Mouse (Mus musculus) layer of hippocampus, adult 9-11 months (tissue): Measurements from ENCODE around the gene Srp9.

Experiments
- DNase-seq: peaks from one replicate; pipeline ENCODE4 v3.0.0; 2022

Gene Srp9

DNA sequence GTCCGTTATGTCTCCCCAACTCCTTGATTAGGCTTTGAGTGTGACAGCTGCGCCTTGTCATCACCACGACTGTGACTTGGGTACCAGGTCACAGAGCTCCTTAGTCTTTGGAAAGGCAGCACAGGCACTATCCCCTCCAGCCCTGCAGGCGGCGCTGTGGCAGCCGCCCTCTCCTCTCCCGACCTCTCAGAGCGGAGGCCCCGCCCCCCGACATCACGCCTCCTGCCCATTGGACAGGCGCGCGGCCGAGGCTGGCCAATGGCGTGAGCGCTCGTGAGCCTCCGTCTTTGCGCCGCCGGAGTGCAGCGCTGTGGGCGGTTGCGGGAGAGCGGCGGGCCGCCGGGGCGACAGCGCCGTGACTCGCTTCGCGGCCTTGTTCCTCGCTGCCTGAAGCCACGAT lies at the start of gene Srp9:
Gene Srp9, plus strand, starts transcription at position 232 of the 400 bp plus-strand sequence.
- peak; percentile 98 for DNase-seq

DNA sequence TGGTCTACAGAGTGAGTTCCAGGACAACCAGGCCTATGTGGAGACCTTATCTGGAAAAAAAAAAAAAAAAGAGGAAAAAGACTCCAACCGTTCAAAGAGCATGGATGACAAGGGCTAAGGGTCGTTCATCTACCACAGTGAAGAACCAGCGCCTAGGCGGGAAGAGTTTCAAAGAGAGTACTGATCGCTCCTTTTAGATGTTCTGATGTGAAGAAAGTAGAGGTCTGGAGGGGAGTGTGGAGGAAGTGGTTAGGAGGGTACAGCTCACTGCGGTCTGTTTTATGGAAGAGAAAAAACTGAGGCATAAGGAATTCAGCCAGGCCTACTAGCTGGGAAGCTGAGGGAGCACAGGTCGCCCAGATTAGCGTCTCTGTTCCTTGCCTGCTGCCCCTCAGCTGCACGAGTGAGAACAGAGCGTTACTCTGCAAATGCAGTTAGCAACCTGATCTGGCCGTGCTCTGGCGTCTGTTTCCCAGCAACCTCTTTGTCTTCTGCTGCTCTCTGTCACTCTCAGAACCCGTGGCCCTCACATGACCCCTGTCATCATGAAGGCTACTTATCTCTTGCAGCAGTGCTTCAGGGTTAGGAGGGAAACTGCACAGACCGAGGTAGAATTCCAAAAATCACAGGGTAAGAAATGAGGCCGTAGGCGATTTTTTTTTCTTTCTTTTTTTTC lies 42.7 kb upstream of the Srp9 start:
- no peak for DNase-seq

DNA sequence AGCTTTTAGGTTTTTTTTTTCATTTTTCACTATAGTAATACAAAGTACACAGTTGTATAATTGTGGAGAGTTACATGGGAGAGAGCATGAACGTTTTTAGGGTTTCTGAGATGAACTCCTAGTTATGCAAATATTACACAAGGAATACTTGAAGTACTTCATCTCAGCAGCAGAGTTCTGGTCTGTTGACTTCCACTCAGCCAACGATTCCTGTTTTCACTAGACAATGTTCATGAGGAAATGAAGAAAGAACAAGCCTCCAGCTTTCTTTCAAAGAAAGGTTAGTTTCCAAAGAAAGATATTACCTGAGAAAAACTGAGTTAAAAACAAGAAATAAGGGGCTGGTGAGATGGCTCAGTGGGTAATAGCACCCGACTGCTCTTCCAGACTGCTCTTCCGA lies 41.1 kb upstream of the Srp9 start:
- DNase-seq = no peak

DNA sequence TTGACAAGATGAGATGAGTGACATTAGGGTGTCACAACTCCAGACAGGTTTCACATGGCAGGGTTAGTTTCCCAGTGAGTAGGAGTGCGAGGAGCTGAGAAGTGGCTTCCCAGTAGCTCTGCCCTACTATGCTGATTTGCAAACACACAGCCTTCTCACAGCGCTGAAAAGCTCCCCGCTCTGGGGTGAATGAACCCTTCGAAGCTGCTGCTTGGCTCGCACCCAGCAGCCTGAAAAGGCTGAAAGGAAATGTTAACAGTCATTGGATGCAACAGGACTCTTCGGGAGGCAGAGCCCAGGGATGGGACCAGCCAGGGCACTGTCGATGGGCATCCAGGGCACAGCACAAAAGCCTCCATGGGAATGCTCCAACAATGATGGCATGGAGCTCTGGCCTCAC lies 37.8 kb upstream of the Srp9 start:
- peak; percentile 73 for DNase-seq

DNA sequence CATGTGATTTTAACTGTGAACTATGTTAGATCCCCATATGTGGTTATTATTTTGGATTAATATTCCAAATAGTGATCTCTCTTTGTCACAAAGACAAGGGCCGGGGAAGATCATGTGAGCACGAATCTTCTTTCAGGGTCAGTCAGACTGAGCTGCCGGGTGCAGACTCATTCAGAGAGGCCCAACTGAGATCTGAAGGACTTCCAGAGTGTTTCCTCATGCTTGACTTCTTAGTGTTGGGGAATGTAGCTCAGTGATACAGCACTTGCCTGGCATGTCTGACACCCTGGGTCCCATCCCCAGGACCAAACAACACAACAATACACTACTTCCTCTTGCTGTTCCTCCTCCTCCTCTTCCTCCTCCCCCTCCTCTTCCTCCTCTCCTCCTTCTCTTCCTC lies 37.2 kb upstream of the Srp9 start:
- no peak for DNase-seq

DNA sequence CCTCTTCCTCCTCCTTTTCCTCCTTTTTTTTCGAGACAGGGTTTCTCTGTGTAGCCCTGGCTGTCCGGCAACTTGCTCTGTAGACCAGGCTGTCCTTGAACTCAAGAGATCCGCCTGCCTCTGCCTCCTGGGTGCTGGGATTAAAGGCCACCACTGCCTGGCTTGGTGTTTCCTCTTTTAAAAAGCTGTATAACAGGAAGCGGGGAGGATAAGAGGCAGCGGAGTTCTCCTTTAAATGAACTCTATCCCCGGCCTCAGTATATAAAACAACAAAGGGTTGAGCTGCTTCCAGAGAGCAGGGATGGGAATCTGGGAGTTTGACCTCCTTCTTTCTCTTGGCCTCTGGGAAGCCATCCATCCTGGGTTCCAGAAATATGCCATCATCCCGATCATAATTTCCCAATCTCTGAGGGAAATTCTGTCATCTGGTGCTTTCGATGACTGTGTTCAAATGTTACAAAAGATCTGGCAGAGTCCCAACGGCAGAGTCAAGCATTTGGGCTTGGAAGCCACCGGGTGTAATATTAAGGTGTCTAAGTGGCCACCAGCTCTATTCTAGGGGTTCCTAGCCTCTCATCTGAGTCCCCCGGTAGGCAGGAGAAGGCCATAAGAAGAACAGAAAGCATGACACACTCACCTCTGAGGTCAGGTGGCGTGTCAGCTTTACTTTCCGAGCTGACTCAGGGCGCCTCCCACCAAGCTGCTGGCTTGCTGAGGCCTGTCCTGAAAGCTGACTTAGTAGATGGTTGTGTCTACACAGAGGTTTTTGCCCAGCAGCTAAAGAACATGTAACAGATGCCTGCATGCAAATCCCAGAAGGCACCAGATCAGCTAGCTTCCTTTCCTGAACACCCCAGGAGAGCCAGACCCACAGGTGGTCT lies 36.5 kb upstream of the Srp9 start:
- DNase-seq = peak; percentile 29

DNA sequence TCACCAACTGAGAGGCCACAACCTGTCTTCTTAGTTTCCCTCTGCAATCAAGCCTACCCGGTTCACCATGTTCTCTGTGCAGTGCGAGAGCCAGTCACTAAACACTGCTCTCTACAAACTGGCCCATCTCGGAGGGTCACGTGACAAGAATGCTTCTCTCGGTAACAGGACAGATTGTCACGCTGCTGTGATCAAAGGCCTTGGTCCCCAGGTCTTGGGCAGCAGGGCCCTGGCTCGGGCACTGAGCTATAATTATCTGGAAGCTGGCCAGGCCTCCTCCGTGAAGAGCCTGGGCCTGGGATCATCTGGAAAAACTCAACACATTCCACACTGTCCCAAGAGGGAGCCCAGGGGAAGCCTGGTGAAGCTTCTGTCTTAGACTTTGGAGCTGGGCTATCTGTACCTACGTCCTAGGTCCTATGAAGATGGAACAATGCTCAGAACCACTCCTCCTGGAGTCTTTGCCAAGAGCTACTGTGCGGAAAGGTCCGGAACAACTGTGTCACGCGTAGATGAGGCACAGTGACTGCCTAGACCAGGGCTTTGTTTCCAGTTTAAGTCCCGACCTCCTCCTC lies 35.6 kb upstream of the Srp9 start:
- no peak for DNase-seq

DNA sequence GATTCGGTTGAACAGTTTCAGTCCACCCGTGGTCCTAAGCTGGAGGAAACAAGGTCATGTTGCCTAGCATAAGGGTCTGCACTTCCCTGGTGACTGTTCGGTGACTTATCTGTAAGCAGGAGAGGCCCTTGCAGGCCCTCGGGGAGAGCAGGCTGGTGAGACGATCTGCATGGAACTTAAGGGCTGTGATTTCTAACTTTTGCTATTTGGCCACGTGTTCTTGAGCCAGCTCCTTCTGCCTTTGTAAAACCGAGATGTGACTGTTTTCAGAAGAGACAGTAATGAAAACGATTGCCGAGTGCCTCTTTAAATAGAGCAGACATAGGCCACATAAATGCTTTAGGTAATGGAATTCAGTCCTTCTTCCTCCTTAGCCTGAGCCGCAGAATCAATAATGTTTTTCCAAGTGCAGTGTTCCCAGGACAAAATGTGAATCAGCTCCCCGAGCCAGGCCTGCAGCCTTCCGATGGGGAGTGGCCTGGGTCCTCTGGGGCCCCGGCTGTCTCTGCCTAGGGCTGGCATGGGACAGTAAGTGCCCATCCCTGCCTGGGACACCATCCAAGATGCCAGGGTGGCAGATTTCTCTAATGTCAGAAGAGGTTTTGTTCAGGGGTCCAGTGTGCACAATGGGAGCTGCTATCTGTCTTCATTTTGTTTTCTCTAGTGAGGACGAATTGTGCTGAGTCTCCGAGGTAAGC lies 34.8 kb upstream of the Srp9 start:
- no peak for DNase-seq

DNA sequence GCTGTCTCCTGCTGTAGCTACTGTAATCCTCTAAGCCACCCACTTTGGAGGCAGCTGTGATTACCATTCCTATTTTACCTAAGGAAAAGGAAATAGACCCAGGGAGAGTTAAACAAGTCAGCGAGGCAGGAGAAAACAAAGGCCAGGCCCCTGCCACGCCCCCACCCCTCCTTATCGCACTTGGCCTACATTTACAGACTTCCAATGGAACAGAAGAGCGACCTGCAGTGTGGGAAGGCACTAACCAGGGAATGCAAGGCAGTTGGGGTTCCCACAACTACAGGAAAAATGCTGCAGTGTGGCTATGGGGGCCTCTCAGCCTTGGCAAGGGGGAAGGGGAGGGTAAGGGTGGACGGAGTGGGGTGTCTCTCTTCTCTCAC lies 34.2 kb upstream of the Srp9 start:
- no peak for DNase-seq

DNA sequence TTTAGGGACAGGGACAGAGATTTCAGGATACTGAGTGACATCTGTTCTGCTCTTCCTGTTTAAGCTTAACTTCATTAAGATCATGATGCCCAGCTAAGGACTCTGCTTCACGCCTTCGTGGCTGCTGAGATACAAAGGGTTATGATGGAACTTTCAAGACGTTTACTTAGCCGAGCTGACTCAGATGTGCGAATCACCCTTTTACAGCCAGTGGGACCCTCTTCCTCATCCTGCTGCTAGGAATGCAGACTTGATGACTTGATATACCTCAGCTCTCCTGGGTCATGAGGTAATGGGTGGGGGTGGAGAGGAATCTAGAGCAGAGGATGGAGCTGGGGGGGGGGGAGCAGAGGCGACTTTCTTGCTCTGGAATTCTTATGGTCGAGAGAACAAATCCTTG lies 33.3 kb upstream of the Srp9 start:
- DNase-seq = no peak

DNA sequence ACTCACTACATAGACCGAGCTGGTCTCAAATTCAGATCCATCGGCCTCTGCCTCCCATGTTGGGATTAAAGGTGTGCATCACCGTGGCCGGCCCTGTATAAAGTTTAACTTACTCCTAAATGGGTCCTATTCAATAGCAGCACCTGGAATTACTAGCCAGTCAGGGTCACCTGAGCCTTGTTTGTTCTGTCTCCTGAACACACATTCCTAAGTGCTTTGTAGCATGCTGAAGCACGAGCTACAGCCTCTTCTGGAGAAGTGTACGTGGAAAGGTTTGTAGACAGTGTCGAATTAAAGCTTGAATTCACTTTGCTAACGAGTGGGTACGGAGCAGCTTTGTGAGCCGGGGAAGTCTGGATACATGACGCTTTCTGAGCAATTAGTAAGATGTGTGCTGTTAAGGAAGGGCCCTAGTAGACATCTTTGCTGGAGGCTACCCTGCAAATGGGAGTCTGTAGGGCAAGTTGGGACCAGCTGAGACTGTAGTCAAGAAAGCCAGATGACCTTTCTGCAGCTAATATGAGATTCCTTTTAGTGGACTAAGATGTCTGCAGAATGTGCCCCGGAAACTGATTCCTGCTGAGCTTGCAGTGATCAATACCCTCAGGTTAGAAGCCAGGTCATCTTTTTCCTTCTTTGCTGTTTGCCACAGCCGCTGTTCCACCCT lies 32.7 kb upstream of the Srp9 start:
- DNase-seq = no peak

DNA sequence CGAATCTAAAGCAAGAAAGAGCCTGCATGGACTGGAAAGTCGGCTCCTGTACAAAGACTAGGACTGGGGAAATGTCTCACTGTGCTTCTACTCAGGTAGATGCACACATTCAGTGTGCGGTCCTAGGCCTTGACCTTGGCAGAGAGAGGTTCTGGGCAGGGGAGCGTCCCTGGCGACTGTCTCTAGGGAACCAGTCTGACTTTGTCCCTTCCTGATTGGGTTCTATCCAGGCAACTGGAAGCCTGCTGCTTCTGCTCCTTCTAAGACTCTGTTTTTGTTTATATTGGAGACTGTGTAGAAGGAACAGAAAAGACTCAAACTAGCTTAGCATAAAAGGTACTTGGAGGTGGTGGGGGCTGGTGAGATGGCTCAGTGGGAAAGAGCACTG lies 32.1 kb upstream of the Srp9 start:
- no peak for DNase-seq

DNA sequence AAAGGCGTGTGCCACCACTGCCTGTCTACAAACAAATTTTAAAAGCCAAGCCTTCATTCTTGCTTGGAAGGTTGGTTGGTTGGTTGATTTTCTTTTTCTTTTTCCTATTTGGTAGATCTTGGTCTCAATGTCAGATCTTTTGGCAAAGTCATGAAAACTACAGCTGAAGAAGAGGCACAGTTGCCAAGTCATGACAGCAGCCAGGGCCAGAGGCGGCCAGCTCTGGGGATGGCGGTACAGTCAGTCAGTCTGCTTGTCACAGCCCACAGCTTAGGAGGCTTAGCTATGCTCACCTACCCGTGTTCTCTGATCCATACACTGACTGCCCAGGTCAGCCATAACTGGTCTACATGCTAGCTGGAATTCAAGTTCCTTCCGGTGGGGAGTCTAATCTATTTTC lies 31.1 kb upstream of the Srp9 start:
- DNase-seq = no peak

DNA sequence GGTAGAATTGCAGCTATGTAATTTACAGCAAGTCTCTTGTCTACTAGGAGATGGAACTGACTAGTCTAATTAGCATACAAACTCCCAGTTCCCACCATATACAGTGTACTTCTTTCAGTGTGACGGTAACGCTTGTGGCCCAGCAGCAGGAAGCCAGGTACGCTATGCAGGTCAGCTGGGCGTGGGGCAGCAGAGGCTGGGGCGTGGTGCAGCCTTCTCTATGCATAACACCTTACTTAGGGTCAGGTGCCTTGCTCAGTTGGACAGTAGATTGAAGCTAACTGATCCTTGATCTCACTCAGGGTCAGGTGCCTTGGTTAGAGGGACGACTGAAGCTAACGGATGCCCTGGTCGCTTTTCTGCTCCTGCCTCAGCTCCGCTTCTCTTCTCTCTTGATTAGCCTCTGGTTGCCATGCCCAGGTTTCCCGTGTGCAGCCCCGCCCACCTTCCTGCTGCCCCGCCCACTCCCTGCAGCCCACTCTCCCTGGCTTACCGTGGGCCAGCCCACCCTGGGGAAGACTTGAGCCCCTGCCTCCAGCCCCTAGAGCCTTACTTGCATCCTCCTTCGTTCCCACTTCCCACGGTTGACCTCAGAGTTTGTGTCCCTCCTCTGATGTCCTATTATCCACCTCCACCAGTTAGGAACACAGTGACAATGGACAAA lies 29.9 kb upstream of the Srp9 start:
- DNase-seq = no peak

DNA sequence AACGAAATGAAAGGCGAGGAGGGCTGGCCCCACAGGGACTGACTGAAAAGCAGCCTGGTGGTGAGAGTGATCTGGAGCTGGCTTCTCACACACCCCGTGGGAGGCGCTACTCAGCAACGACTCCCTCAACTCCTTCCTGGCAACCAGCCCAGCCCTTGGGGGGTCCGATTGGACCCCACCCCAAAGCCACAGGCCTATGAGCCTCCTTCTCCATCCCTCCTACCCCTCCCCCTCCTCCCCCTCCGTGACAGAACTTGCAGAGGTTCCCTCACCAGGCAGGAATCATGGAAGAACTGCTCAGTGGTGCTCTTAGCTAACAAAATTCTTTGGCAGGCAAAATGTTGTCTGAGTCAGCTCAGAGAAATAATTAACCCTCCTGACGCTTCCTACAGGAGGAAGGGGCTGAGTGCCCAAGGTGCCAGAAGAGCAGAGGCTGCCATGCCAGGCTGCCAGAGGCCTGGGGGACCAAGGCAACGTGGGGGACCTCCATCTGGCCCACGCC lies 29.2 kb upstream of the Srp9 start:
- DNase-seq = no peak

DNA sequence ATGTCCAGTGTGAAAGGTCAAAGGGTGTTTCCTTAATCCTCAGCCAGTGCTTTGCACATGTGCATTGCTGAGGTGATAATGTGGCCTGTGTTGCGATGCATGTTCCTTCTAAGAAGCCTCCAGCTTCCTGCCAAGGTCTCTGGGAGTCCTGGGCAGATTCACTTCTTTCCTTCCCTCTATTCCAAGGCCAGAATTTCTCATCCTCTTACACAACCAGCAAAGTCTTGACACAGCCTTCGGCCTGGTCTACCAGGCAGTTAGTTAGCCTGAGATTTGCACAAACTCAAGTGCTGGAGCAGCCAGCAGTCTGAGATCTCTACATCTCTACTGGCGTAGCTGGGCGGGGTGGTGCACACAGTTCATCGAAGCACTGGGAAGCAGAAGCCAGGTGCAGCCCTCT lies 27.8 kb upstream of the Srp9 start:
- DNase-seq = no peak

DNA sequence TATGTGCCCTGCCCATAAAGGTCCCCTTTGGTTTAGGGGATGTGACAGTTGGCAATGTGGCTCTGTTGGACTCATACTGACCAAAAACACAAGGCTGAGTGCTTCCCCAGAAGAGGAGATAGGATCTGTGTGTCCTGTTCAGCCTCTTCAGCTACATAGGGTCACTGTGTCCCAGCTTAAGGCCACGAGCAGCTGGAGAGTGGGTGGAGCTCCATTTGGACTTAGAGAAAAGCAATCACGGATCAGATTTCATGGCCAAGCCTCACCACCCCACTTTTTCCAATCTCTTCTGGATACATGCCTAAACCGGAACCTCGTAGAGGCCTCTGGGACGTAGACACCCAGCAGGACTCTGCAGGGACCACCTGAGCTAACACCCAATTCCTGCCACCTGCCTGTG lies 25.5 kb upstream of the Srp9 start:
- no peak for DNase-seq

DNA sequence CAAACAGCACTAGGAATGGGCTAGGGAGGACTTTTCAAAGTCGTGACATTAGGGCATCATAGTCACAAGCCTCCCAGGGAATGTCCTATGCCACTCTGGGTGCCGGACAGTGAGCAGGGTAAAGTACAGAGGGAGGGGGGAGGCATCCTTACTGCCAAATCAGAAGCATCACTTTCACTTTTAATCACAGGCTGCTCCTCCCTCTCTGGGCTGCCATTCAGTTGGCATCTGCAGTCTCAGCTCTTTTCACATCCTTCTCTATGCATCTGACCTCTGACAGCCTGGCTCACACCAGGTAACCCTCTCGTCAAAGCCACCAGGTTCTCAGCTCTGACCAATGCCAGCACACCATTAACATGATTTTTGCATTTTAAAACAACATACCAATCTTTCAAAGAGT lies 24.1 kb upstream of the Srp9 start:
- no peak for DNase-seq

DNA sequence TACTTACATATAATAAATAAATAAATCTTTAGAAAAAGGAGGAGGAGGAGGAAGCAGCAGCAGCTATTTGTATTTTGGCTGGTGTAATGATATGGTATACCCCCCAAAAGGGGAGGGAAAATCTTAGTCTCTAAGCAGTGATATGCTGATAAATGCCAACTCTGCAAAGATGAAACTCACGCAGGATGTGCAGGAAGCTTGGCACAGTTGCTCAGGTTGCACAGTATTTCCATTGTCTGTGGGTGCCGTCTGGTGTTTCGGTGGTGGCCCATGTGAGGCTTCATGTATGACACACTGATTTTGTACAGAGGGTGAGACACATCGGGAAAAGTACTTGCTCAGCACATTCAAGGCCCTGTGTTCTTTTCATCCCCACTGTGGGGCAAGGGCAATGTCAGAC lies 23.1 kb upstream of the Srp9 start:
- DNase-seq = no peak

DNA sequence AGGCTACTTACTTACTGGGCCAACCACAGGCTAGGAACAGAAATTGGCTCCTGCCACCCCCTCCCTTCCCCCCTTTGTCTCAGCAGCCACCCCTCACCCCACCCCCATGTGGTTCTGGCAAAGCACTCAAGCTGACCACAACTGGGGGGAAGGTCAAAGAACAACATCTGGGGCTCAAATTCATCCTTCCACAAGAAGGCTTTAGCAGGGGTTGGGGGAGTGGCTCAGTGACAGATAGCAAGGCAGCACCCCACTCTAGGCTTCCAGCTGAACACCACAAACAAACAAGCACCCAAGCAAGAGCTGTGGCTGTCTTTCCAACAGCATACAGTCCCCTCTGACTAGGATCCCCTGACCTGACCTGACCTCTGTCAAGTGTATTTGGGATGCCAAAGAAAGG lies 21.8 kb upstream of the Srp9 start:
- DNase-seq = no peak

DNA sequence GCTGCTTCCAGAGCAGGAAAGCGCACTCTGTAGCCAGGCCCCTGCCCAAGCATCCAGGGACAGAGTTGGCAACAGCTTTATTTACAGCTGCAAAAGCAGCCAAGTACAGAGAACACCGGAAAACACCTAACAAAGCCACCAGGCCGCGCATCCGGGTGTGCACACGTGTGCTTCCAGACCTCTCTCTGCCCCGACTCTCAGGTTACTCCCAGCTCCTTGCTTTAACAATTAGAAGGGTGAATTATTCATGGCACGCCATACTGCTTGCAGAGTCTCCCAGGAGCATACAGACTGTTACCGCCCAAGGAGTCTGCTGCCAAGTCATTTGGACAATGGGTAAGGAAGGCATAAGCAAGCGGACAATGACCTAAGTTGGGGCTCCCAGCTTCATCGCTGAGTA lies 21.1 kb upstream of the Srp9 start:
- DNase-seq = no peak

DNA sequence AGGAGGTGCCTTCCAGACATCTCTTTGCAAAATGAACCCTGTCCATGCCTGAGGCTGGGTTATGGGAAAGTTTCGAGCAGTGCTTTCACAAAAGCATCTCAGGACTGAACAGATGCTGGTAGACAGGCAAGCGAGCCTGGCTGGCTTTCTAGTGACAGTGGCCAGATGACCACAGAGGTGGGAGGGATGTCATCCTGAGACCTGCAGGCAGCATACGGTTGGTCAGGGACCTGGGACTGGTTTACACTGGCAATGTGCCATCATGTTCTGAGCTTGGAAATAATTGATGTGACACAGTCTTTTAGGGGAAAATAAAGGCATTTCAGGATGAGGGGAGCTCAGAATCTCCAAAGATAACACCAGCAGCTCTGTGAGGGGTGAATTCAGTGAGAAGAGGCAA lies 19.5 kb upstream of the Srp9 start:
- no peak for DNase-seq
